Mouse (Mus musculus) bone marrow, adult 2 months (tissue): ENCODE measurements around the gene Arap2.

Source experiments
- CTCF ChIP-seq: fragments of 200-500 bp; IDR thresholded peaks from 2 replicates; pipeline ENCODE4 v1.5.1; 2011; ENCODE audit warnings: low read length, control low read depth; ENCODE audit not compliant: control insufficient read depth, insufficient read depth
- POLR2A ChIP-seq: fragments of 200-500 bp; IDR thresholded peaks from 2 replicates; pipeline ENCODE4 v1.6.1; 2011; ENCODE audit warnings: low read depth, mild to moderate bottlenecking, control low read depth, low read length, borderline replicate concordance; ENCODE audit not compliant: control insufficient read depth

GRCm38 (mm10) chr5:62743220-62743922 is 22.6 kb downstream of the Arap2 start:
- TF ChIP-seq CTCF: no peak
- no peak for TF ChIP-seq POLR2A
